Mouse (Mus musculus) frontal cortex, adult (tissue): ENCODE results near the gene Rtp4.

Experiments used
- ATAC-seq: cut with Nextera tagmentation; 2 replicates; pipeline ENCODE4 v1.9.2; 2017; ENCODE audit warnings: mild to moderate bottlenecking, moderate library complexity, mixed read lengths; ENCODE audit not compliant: low TSS enrichment

The Rtp4 gene

DNA sequence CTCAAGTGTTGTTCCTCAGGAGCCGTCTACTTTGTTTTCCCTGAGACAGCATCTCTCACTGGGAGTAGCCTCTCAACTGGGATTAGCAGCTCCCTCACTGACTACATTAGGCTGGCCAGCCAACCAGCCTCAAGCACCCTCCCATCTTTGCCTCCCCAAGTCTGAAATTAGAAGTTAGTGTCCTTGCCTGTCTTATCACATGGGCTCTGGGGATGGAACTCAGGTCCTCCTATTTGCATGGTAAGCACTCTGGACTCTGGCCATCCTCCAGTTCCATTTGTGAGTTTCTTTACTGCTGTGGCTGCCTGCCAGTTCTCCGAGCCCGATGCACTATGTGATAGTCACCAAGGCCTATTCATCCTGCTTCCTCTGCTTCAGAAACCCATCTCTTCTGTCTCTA is 4.3 kb upstream of the Rtp4 start:
- peak; percentile 19; the same call in 1 of the 2 replicates for ATAC-seq

GRCm38 (mm10) chr16:23516606-23517005 is 3.5 kb upstream of the Rtp4 start:
- ATAC-seq = no peak

DNA sequence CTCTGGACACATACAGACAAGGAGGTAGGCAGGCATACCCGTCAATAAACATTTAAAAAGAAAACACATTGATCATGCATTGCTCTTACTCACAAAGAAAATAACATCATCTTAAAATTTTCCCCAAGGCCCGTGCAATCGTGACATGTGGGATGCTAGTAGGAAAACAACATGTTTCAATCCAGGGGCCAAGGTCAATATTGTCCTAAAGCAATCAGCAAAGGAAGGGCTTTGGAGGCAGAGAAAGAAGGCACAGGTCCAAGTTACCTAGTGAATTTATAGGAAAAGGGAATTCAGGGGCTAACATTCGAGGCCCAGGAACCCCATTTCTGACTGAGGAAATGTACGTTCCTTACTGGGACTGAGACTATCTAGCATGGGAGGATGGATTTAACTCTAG is 2.9 kb upstream of the Rtp4 start:
- no peak for ATAC-seq

- ATAC-seq = no peak
These were observed 2.1 kb upstream of the Rtp4 start for GRCm38 (mm10) chr16:23517754-23518566.

DNA sequence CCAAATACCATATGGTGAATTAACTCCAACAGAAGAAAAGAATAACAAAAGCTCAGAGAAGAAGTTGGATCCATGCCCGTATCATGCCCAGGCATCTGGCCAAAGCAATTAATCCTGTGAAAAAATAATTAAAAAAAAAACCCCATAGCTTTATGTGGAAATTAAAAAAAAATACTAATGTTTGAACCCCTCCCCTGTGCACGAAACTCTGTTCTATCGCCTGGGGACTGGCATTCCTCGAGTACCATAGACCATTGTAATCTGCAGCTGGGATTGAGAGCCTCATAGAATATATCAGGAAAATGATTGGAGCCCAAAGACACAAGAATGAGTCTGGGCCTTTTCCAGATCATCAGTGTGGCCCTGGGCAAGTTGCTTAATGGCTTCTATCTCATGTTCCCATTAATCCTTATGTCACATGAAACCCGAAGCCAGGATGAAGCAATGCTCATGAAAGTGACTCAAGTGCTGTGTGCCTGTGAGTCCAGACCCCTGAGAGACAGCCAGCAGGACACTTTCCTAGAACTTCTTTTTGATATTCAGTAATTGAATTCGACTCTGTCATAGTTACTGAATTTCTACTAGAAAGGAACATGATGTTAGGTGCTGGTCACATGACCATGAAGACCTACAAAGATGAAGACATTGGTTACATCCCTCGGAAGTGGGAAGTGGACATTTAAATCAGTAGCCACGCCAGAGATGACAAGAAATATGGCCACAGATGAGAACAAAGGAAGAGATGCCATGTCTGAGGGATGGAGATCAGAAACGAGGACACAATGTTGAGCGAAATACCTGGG is 1.3 kb upstream of the Rtp4 start:
- ATAC-seq = no peak

DNA sequence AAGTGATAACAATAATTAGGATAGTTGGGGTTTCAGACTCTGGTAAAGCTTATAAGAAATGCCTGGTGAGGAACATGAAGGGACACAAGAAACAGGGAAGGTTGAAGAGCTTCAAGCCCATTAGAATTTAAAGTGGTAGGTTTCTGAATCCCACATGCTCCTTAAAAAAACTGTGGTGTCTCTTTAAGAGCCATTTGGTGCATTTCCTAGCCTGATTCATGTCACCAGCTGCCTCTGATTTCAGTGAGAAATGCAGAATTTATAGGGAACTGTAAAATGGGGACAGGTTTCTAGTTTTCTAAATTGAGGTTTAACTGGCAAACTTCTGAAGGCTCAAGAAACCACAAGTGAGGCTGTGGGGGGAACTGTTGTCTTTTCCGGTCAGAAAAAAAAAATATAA is 320 bp upstream of the Rtp4 start:
- peak; percentile 50 for ATAC-seq

DNA sequence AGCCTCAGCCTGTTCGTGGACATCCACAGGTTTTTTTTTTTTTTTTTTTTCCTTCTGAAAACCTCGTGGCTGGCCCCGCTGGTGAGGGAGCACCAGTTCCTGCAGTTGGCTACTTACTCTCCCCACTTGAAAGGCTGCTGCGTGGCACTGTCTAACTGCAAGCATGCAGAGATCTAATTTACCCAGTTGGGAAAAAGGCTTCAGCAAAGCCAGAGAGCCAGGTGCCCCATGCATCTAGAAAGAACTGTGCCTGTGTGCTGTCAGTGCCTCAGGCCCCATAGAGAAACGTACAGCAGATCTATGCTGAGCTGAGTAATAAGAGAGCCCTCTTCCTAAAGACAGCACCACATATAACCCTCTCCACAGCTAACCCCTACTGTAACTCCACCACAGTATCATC is 1.0 kb downstream of the Rtp4 start:
- 0 out of 2 replicates have a peak, but pooled peaks have one; percentile 18 for ATAC-seq

GRCm38 (mm10) chr16:23522081-23522480 is 2.0 kb downstream of the Rtp4 start:
- no peak for ATAC-seq

DNA sequence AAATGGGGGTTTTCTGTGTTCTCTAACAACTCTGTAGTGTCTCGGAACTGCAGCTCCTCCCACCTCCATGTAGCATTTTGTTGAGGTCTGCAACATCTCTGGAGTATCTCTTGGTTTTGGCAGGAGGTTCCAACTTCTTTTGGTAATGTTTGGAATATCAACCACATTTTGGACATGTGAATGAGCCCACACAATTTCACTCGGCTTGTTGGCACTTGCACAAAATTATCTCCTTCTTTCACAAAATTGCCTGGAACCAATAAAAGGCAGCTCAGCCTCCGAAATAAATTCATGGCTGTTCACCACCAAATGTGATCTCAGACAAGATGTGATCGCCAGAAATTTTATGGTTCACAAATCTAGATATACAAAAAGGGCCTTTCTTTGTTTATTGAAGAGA is 9.1 kb downstream of the Rtp4 start:
- no peak for ATAC-seq

- ATAC-seq = no peak
These were observed 13.6 kb downstream of the Rtp4 start for GRCm38 (mm10) chr16:23533707-23534106.

DNA sequence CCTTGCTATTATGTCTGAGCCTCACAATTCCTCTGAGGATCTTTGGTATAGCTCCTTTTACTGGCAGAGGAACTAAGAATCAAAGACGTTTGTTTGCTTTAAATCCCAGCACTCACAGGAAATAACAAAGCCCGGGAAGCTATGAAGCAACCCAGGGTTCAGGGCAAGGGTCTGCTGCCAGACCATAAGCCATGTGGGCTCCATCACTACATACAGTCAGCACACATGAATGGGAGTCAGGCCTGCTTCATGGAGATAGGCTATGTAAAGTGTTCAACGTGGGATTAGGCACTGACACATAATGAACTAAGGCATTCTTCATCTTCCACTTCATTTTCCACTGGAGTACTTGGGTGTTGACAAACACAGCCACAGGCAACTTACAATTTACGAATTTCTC is 21.0 kb downstream of the Rtp4 start:
- no peak for ATAC-seq

DNA sequence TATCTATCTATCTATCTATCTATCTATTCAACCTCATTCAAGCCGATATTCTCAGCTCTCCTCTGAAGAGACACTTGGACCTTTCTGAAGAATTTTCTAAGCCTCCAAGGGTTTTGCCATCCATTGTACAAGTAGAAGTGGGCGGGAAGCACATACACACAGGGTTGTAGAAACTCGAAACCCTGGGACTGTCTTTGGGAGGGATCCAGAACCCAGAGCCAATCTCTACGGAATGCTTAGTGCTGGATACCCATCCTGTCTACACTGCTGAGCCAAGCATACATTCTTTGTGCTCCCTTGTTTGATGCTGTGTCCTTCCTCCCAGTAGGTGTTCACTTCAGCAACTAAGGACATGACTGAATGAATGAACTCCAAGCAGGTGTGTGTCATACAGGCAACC is 22.8 kb downstream of the Rtp4 start:
- ATAC-seq = no peak

DNA sequence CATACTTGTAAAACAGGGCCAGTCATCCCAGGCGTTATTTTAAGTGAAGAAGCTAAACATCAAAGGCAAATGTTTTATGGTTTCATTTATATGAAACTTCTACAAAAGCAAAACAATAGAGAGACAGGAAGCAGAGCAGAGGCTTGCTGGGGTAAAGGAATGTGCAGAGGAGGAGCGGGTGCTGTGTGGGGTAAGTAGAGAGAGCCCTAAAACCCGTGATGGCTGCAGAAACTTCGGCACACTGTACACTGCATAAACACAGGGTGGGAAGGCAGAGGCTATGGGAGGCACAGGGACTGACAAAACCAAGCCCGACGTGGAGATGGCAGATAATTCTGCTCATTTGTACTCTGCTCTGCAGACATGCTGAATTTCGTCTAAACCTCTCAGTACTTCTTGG is 24.3 kb downstream of the Rtp4 start:
- ATAC-seq = no peak

DNA sequence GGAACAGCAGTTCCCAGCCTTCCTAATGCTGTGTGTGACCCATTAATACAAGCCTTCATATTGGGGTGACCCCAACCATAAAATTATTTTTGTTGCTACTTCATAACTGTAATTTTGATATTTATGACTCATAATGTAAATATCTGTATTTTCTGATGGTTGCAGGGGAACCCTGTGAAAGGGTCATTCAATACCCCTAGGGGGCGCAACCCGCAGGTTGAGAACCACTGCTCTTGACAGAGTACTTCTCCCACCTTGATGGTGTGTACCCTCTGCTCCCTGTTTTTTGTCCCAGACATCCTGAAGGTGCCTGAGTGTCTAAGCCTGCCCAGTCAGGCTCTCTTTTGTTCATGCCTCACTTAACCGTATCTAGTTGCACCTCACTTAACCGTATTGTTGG is 27.7 kb downstream of the Rtp4 start:
- ATAC-seq = no peak

DNA sequence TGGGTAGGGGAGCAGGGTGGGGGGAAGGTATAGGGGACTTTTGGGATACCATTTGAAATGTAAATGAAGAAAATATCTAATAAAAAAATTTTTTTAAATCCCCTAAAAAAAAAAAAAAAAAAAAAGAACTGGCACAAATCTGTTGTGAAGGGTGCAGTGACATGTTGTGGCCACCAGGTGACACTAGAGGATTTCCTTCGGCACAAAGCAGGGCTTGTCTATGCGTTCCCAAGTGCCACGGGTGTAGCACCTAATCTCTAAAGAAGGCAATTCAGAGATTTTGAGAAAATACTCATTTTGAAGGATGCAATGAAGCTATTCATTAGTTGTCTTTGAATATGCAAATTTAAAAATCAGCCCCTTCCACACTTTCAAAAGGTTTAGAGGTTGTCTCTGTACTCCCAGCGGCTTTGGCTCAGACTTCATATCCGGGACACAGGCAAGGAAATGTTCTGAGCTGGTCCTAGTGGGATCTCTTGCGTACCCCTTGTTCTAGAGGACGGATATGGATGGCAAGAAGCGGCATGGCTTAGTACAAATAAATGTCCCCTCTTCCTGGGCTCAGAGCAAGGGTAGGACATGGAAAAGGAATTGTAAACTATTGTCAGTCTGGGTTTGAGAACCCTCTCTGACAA is 30.4 kb downstream of the Rtp4 start:
- ATAC-seq = peak; percentile 66

- peak; percentile 91 for ATAC-seq
These were observed 31.0 kb downstream of the Rtp4 start for GRCm38 (mm10) chr16:23550981-23551582.

DNA sequence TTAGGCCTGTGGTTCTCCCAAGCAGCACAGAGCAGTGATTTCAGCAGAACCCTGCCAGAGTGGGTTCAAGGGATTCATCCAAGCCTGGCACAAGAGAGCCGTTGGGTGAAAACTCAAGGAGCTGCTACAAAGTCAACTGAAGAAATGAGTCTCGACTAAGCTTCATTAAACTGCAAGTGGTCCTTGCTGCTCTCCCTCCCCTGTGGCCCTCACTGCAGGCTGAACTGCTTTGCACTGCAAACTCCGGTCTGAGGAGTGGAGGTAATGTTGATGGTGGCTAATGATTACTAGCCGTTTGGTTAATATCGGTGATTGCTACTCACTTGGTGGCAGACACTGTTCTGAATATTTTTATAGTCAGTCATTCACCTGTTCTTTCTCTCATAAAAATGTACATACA is 34.6 kb downstream of the Rtp4 start:
- ATAC-seq = no peak

GRCm38 (mm10) chr16:23557195-23557594 is 37.1 kb downstream of the Rtp4 start:
- no peak for ATAC-seq

DNA sequence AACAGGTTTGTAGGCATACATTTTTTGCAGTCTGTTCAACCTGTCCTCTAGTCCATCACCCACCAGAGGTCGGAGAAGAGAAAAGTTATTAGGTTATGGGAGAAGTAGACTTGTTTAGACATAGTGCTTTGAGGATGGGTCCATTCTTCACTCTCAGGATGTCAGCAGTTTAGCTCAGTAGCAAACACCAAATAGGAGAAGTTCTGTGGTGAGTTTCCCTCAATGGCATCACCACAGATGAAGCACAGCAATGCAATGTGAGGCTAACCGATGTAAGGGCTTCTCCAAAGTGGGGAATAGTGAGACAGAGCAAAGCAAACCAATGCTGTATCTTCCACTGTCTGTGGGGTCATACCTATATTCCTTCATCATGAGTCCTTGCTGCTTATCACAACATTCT is 37.6 kb downstream of the Rtp4 start:
- no peak for ATAC-seq

- ATAC-seq = no peak
These were observed 48.4 kb downstream of the Rtp4 start for GRCm38 (mm10) chr16:23568369-23568958.

DNA sequence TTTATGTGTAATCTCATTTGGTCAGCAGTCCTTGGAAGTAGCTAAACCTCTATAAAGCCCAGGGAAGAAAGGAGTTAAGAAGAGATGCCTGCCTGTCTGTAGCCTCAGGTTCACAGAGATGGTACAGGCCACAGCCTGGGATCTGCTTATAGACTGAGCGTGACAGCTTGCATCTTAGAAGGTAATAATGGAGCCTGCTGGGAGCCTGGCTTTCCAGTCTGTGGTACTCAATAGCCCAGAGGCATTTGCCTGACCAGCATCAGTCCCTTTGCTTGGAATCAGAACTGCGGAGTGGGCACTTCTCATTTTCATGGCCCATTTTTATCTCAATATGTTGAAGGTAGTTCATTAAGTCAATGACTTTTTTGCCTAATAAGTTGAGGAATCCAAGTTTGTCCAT is 54.5 kb downstream of the Rtp4 start:
- no peak for ATAC-seq
